Mouse (Mus musculus): ENCODE results near the gene Lrrn4. TPM values are rescaled to one million over a fixed set of nuclear protein-coding genes. Genes with fewer than 3 reads are reported as not detected.

Lrrn4 gene
- polyA plus RNA-seq, 1 experiment from 2014 or later: 1.1 TPM

DNA sequence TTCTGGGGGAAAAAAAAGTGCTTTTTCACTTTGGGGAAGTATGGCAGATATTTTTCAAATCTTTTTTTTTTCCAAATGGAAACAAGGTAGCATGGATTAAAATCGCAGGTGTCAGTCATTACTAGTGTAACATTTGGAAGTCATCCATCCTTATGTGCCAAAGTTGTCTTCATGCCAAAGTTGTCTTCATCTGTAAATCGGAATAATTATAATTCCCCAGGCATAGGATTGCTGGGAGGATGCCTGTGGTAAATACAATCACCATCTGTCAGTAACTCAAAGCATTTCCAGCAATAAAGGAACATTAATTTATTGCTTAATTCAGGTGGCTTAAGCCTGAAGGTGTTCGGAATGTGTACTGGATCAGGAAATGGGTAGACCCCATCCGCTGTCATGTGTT is 39.6 kb downstream of the Lrrn4 start:
- H3K4me2 ChIP-seq: no peak overlapping the region
- DNase-seq (no peak), ATAC-seq (ENCODE audit: low read depth) (no peak)
- no peak overlapping the region for H3K27ac ChIP-seq
- H3K4me1 ChIP-seq (replicated peaks): peaks cover under 1% of the 10 kb centered on the region; the same call in 1 of the 2 replicates
- no peak overlapping the region for H3K9ac ChIP-seq
- WGBS (ENCODE audit: insufficient replicate concordance): 88% methylated on average over 4 of the region's 4 CpGs
- H3K4me3 ChIP-seq (replicated peaks): no peak overlapping the region
- peaks cover 27% of the 10 kb centered on the region for H3K36me3 ChIP-seq
- no peaks in the 10 kb centered on the region for H3K27me3 ChIP-seq
- no peaks in the 10 kb centered on the region for H3K9me3 ChIP-seq (replicated peaks)

Other genes starting within 250 kb of the Lrrn4 start
- 11.1 and 12.1 TPM in 2 replicates for gene Shld1, start 194.0 kb downstream of the Lrrn4 start, polyA plus RNA-seq (2015; fragmentation: Nextera tagmentation; extraction: Ambion mirVana)
- 0.20 and 0.23 TPM in 2 replicates for gene Chgb, start 99.6 kb downstream of the Lrrn4 start, polyA plus RNA-seq (2015; fragmentation: Nextera tagmentation; extraction: Ambion mirVana)
- 31.7 and 33.0 TPM in 2 replicates for gene Trmt6, start 64.8 kb downstream of the Lrrn4 start, polyA plus RNA-seq (2015; fragmentation: Nextera tagmentation; extraction: Ambion mirVana)
- gene Mcm8, start 64.8 kb downstream of the Lrrn4 start, polyA plus RNA-seq (2015; fragmentation: Nextera tagmentation; extraction: Ambion mirVana): 8.9 and 11.3 TPM in 2 replicates
- 8.7 and 10.2 TPM in 2 replicates for gene Crls1, start 34.2 kb downstream of the Lrrn4 start, polyA plus RNA-seq (2015; fragmentation: Nextera tagmentation; extraction: Ambion mirVana)
- 0.03 and 0.13 TPM in 2 replicates for gene Fermt1, start 65.0 kb upstream of the Lrrn4 start, polyA plus RNA-seq (2015; fragmentation: Nextera tagmentation; extraction: Ambion mirVana)